Mouse (Mus musculus) spleen, adult 2 months (tissue): ENCODE data around the gene Rims1.

Source experiments
- CTCF ChIP-seq: fragments of 200-500 bp; IDR thresholded peaks from 2 replicates; pipeline ENCODE4 v1.5.1; 2011; ENCODE audit warnings: mild to moderate bottlenecking, inconsistent platforms; ENCODE audit not compliant: insufficient read depth, insufficient read length, insufficient replicate concordance; ENCODE audit errors: extremely low read depth
- POLR2A ChIP-seq: fragments of 200-500 bp; IDR thresholded peaks from 2 replicates; pipeline ENCODE4 v1.6.1; 2011; ENCODE audit warnings: low read depth, low read length, inconsistent platforms

GRCm38 (mm10) chr1:22695046-22695445, 110.7 kb downstream of the Rims1 start:
- TF ChIP-seq CTCF (no peak), POLR2A (no peak)
